Mouse (Mus musculus): Measurements from ENCODE around the gene Col17a1. TPM values are rescaled to one million over a fixed set of nuclear protein-coding genes. Genes with fewer than 3 reads are reported as not detected.

Gene Col17a1
- polyA plus RNA-seq, 1 experiment from 2014 or later, result 0.22 TPM

DNA sequence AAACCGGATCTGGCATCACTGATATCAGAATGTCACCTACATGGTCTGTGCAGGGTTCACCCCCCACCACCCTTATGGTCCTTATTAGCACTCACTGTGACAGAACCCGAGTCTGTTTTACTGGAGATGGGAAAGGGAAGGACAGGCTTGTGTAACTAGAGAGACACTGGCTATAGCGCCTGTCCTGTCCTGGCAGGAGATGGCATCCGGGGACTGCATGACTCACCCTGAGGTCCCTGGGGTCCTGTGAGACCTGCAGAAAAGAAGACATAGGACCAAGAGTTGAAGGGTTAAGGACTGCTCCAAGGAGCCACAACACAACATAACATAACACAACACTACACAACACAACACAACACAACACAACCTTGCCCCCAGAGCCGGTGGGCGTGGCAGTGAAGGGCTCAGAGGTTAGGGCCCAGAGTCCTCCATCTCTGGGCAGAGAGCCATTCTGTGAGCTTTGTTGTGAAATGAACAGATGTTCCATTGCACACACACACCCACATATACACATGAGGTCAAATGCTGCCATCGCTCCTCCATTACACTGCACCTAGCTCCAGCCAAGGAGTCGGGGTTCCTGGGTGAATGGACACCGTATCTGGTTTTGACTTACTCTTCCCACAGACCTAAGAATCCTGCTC, 32.0 kb downstream of the Col17a1 start:
- Histone ChIP-seq H3K4me1 (replicated peaks) (peaks cover 12% of the 10 kb centered on the region), H3K36me3 (no peaks in the 10 kb centered on the region), H3K9ac (0 out of 2 replicates have a peak overlapping the region, but pooled peaks have one; percentile 49), H3K9me3 (no peaks in the 10 kb centered on the region), H3K27me3 (no peaks in the 10 kb centered on the region), H3K4me2 (no peak overlapping the region), H3K27ac (replicated peaks) (0 out of 2 replicates have a peak overlapping the region, but pooled peaks have one; percentile 10), H3K4me3 (no peak overlapping the region)
- ATAC-seq (ENCODE audit: low read depth), result no peak
- WGBS, result 90% methylated on average over 9 of the region's 9 CpGs

DNA sequence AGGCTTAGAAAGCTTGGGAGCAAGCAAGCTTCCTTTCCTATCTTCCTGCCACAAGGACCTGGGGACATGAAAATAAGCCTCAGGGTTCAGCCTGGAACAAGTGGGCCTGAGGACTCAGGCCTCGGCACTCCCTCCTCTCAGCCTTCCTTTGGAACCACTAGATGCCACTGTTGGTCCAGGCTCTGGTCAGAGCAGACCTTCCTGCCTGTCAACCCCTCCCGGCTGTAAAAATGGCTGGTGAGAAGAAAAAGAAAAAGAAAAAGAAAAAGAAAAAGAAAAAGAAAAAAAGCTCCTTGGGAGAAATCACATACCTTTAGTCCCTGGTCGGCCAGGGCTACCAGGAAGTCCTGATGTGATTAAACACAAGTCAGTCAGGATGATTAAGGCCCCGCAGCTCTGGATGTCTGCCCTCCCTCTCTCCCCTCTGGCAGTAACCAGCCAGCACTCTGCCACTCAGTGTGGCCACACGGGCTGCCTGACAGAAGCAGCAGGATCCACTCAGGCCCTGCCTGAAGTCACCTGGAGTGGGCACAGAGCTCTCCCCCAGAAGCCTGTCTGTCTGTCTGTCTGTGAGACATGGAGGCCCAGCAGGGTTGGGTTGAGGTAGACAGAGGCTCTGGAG, 32.9 kb downstream of the Col17a1 start:
- WGBS, result 17% methylated on average over 5 of the region's 5 CpGs
- ATAC-seq (ENCODE audit: low read depth), result peak; percentile 86
- peak overlapping the region; percentile 49 for H3K9ac ChIP-seq

DNA sequence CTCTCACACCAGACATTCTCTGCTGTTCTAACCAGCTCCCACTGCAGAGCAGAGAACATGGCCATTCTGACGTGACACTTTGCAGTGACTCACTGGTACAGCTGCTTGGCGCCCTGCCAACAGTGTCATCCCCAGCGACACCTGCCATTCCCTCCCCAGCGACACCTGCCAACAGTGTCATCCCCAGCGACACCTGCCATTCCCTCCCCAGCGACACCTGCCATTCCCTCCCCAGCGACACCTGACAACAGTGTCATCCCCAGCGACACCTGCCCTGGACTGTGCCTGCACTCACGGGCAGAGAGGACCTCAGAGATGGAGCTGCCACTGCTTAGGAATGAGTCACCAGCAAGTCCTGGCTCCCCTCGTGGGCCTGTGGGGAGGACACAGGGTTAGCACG, 37.0 kb downstream of the Col17a1 start:
- Histone ChIP-seq H3K36me3 (no peaks in the 10 kb centered on the region), H3K27ac (replicated peaks) (no peak overlapping the region), H3K27me3 (no peaks in the 10 kb centered on the region), H3K4me1 (replicated peaks) (peaks cover 12% of the 10 kb centered on the region), H3K4me3 (no peak overlapping the region), H3K9me3 (no peaks in the 10 kb centered on the region), H3K9ac (no peak overlapping the region), H3K4me2 (no peak overlapping the region)
- 80% methylated on average over 11 of the region's 11 CpGs for WGBS
- no peak for ATAC-seq (ENCODE audit: low read depth)

More for the DNA sequence above, 32.9 kb downstream of the Col17a1 start:
- H3K27ac ChIP-seq (replicated peaks), result 0 out of 2 replicates have a peak overlapping the region, but pooled peaks have one; percentile 10
- H3K4me3 ChIP-seq, result no peak overlapping the region
- no peaks in the 10 kb centered on the region for H3K9me3 ChIP-seq
- H3K4me2 ChIP-seq, result no peak overlapping the region
- H3K4me1 ChIP-seq (replicated peaks), result peaks cover 12% of the 10 kb centered on the region
- H3K36me3 ChIP-seq, result no peaks in the 10 kb centered on the region
- no peaks in the 10 kb centered on the region for H3K27me3 ChIP-seq

- no peak overlapping the region for H3K9ac ChIP-seq
- no peak overlapping the region for H3K27ac ChIP-seq (replicated peaks)
- no peak for ATAC-seq (ENCODE audit: low read depth)
- peaks cover 4% of the 10 kb centered on the region; the same call in 1 of the 2 replicates for H3K4me1 ChIP-seq (replicated peaks)
- H3K4me3 ChIP-seq, result no peak overlapping the region
- WGBS, result 89% methylated on average over 8 of the region's 8 CpGs
- H3K36me3 ChIP-seq, result 0 out of 2 replicates have a peak, but pooled peaks cover 3% of the 10 kb centered on the region
- no peak overlapping the region for H3K4me2 ChIP-seq
- H3K27me3 ChIP-seq, result no peaks in the 10 kb centered on the region
- no peaks in the 10 kb centered on the region for H3K9me3 ChIP-seq
These were observed 38.7 kb downstream of the Col17a1 start for GRCm38 (mm10) chr19:47653173-47653572.

DNA sequence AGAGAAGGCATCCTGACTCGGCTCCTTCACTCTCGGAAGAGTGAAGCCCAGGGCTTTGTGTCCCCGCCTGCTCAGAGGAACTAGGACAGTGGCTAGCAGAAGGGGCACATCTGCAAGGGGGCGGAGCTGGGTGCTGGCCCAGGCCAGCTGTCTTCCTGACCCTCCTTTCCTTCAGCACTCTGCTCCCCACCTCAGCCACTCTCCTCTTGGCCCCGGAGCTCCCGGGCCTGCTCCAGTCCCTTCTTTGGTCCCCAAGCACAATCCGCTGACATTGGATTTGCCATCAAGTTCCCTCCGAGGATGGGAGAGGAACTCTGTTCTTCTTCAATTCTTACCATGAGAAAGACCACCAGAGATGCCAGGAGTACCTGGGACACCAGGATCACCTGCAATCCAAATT, 39.6 kb downstream of the Col17a1 start:
- Histone ChIP-seq H3K36me3 (peaks cover 5% of the 10 kb centered on the region; the same call in 1 of the 2 replicates), H3K9ac (no peak overlapping the region), H3K4me2 (no peak overlapping the region), H3K4me1 (replicated peaks) (peaks cover 4% of the 10 kb centered on the region; the same call in 1 of the 2 replicates), H3K4me3 (no peak overlapping the region), H3K27ac (replicated peaks) (no peak overlapping the region), H3K27me3 (no peaks in the 10 kb centered on the region), H3K9me3 (no peaks in the 10 kb centered on the region)
- no peak for ATAC-seq (ENCODE audit: low read depth)
- 72% methylated on average over 8 of the region's 8 CpGs for WGBS

DNA sequence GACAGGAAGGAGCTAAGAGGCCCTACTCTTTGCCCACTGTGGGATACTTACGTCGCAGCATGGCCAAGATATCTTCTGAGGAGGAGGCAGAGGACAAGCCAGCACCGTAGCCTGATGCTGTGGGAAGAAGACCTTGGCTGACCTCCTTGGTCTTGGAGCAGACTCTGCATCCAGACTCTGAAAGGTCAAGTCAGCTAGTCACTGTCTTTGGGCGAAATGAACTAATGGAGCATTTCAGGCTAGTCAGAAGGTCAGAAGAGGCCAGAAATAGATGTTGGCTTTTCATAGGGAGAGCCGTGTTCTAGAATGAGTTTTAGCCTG, 40.8 kb downstream of the Col17a1 start:
- no peak for ATAC-seq (ENCODE audit: low read depth)
- Histone ChIP-seq H3K4me2 (no peak overlapping the region), H3K9ac (no peak overlapping the region), H3K36me3 (peaks cover 13% of the 10 kb centered on the region; the same call in 1 of the 2 replicates), H3K4me3 (no peak overlapping the region), H3K27me3 (no peaks in the 10 kb centered on the region), H3K9me3 (no peaks in the 10 kb centered on the region), H3K27ac (replicated peaks) (no peak overlapping the region), H3K4me1 (replicated peaks) (peaks cover 3% of the 10 kb centered on the region; the same call in 1 of the 2 replicates)
- WGBS, result 92% methylated on average over 5 of the region's 5 CpGs

DNA sequence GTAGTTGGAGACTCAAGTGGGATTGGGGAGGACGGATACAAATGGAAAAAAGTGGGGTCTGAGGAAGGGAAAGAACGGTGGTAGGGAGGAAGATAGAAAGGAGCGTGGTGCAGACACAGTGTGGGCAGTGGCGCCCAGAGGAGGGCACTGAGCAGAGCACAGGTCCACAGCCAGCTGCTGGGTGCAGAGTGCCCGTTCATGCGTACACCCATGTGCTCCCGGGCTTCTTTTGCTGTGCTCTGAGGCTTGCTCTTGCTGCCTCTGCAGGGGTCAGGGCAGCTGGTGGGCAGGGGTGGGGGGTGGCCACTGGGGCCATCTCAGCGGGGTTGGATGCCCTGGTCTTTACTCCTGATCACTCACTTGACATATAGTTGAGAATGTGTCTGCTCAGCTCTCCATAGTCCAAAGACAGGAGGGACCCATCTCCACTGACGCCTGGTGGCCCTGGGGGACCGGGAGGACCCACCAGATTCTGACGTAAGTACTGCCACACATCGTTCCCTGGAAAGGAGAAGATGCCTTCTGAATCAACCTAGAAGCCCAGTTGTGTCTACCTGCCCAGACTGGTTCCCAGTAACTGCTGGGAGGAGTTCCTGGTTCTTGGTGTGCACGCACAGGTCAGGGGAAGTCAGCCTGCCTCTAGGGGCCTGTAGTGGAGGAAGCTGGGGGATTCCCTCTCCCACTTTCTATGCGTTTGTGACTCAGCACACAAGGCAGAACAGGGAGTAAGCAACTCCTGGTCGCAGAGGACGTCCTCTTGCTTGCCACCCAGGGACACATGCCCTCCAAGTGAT, 41.3 kb downstream of the Col17a1 start:
- Histone ChIP-seq H3K4me2 (no peak overlapping the region), H3K9me3 (no peaks in the 10 kb centered on the region), H3K36me3 (peaks cover 13% of the 10 kb centered on the region; the same call in 1 of the 2 replicates), H3K4me1 (replicated peaks) (no peaks in the 10 kb centered on the region), H3K27me3 (no peaks in the 10 kb centered on the region), H3K4me3 (no peak overlapping the region), H3K27ac (replicated peaks) (no peak overlapping the region), H3K9ac (no peak overlapping the region)
- ATAC-seq (ENCODE audit: low read depth), result no peak
- 88% methylated on average over 16 of the region's 16 CpGs for WGBS

DNA sequence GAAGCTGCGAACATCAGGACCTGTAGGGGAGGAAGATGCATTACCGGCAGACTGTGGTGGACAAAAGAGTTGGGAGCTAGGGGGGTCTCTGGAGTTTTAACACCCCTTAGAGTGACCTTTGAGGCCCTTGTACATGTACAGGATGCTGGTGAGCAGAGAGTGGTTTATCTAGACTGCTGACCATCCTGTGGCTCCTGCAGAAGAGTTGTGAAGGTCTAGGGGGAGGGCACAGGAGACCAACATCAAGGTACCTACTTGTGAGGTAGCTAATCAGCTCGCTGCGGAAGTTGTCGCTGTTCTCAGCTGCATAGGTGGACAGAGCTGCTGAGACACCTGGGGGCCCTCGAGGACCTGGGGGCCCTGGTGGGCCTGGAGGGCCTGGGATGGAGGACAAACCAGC, 42.8 kb downstream of the Col17a1 start:
- H3K27ac ChIP-seq (replicated peaks), result no peak overlapping the region
- no peak overlapping the region for H3K9ac ChIP-seq
- 95% methylated on average over 6 of the region's 6 CpGs for WGBS
- no peak for ATAC-seq (ENCODE audit: low read depth)
- H3K4me2 ChIP-seq, result no peak overlapping the region
- no peaks in the 10 kb centered on the region for H3K27me3 ChIP-seq
- H3K9me3 ChIP-seq, result no peaks in the 10 kb centered on the region
- no peaks in the 10 kb centered on the region for H3K4me1 ChIP-seq (replicated peaks)
- H3K4me3 ChIP-seq, result no peak overlapping the region
- H3K36me3 ChIP-seq, result peaks cover 13% of the 10 kb centered on the region; the same call in 1 of the 2 replicates

- no peak for ATAC-seq (ENCODE audit: low read depth)
- H3K4me2 ChIP-seq, result no peak overlapping the region
- no peaks in the 10 kb centered on the region for H3K27me3 ChIP-seq
- no peak overlapping the region for H3K4me3 ChIP-seq
- no peak overlapping the region for H3K9ac ChIP-seq
- 91% methylated on average over 6 of the region's 6 CpGs for whole genome bisulfite sequencing
- no peaks in the 10 kb centered on the region for H3K9me3 ChIP-seq
- peaks cover 28% of the 10 kb centered on the region for H3K36me3 ChIP-seq
- no peak overlapping the region for H3K27ac ChIP-seq (replicated peaks)
- no peaks in the 10 kb centered on the region for H3K4me1 ChIP-seq (replicated peaks)
These were observed 45.3 kb downstream of the Col17a1 start for GRCm38 (mm10) chr19:47646508-47647120.

GRCm38 (mm10) chr19:47645583-47645982, 46.3 kb downstream of the Col17a1 start:
- H3K27me3 ChIP-seq, result no peaks in the 10 kb centered on the region
- H3K9ac ChIP-seq, result no peak overlapping the region
- H3K4me3 ChIP-seq, result no peak overlapping the region
- WGBS, result 71% methylated on average over 6 of the region's 6 CpGs
- H3K36me3 ChIP-seq, result peaks cover 37% of the 10 kb centered on the region
- H3K4me1 ChIP-seq (replicated peaks), result no peaks in the 10 kb centered on the region
- H3K9me3 ChIP-seq, result no peaks in the 10 kb centered on the region
- no peak overlapping the region for H3K4me2 ChIP-seq
- H3K27ac ChIP-seq (replicated peaks), result no peak overlapping the region
- no peak for ATAC-seq (ENCODE audit: low read depth)

GRCm38 (mm10) chr19:47643910-47644309, 48.0 kb downstream of the Col17a1 start:
- Histone ChIP-seq H3K27ac (replicated peaks) (no peak overlapping the region), H3K4me2 (no peak overlapping the region), H3K9ac (no peak overlapping the region), H3K4me3 (no peak overlapping the region), H3K36me3 (peaks cover 54% of the 10 kb centered on the region), H3K4me1 (replicated peaks) (no peaks in the 10 kb centered on the region), H3K27me3 (no peaks in the 10 kb centered on the region), H3K9me3 (no peaks in the 10 kb centered on the region)
- no peak for ATAC-seq (ENCODE audit: low read depth)
- WGBS, result 70% methylated on average over 2 of the region's 2 CpGs

- no peak overlapping the region for H3K27ac ChIP-seq (replicated peaks)
- H3K9me3 ChIP-seq, result no peaks in the 10 kb centered on the region
- no peak overlapping the region for H3K4me3 ChIP-seq
- no peaks in the 10 kb centered on the region for H3K4me1 ChIP-seq (replicated peaks)
- 94% methylated on average over 4 of the region's 4 CpGs for WGBS
- H3K4me2 ChIP-seq, result no peak overlapping the region
- H3K9ac ChIP-seq, result no peak overlapping the region
- peaks cover 43% of the 10 kb centered on the region for H3K36me3 ChIP-seq
- H3K27me3 ChIP-seq, result no peaks in the 10 kb centered on the region
- no peak for ATAC-seq (ENCODE audit: low read depth)
These were observed 56.5 kb downstream of the Col17a1 start for GRCm38 (mm10) chr19:47635380-47635779.

All from neural tube, embryonic 13.5 days (tissue).